Mouse (Mus musculus) liver, adult (tissue): Measurements from ENCODE around the gene Cyb561d1.

Experiments
- GATA4 ChIP-seq: IDR thresholded peaks from 2 replicates; pipeline ENCODE4 v1.6.1; 2014; ENCODE audit warnings: mild to moderate bottlenecking, low read length; ENCODE audit not compliant: insufficient replicate concordance

Cyb561d1 gene

GRCm38 (mm10) chr3:108209536-108209935 lies 8.5 kb upstream of the Cyb561d1 start:
- TF ChIP-seq GATA4, result no peak

GRCm38 (mm10) chr3:108209001-108209400 lies 8.0 kb upstream of the Cyb561d1 start:
- no peak for TF ChIP-seq GATA4

GRCm38 (mm10) chr3:108206731-108207375 lies 5.8 kb upstream of the Cyb561d1 start:
- no peak for TF ChIP-seq GATA4

- TF ChIP-seq GATA4, result no peak
These were observed 4.6 kb upstream of the Cyb561d1 start for GRCm38 (mm10) chr3:108205601-108206000.

- no peak for TF ChIP-seq GATA4
These were observed 3.5 kb upstream of the Cyb561d1 start for GRCm38 (mm10) chr3:108204470-108204869.

- TF ChIP-seq GATA4, result no peak
These were observed 2.8 kb upstream of the Cyb561d1 start for GRCm38 (mm10) chr3:108203621-108204325.

- TF ChIP-seq GATA4, result no peak
These were observed 2.2 kb upstream of the Cyb561d1 start for GRCm38 (mm10) chr3:108203212-108203611.

GRCm38 (mm10) chr3:108202506-108202905 lies 1.5 kb upstream of the Cyb561d1 start:
- TF ChIP-seq GATA4, result no peak

GRCm38 (mm10) chr3:108199231-108199630 lies 1.8 kb downstream of the Cyb561d1 start:
- TF ChIP-seq GATA4, result no peak

GRCm38 (mm10) chr3:108197066-108197497 lies 3.9 kb downstream of the Cyb561d1 start:
- no peak for TF ChIP-seq GATA4

GRCm38 (mm10) chr3:108195941-108196590 lies 4.9 kb downstream of the Cyb561d1 start:
- TF ChIP-seq GATA4, result no peak

- no peak for TF ChIP-seq GATA4
These were observed 5.7 kb downstream of the Cyb561d1 start for GRCm38 (mm10) chr3:108195287-108195686.

- TF ChIP-seq GATA4, result no peak
These were observed 7.3 kb downstream of the Cyb561d1 start for GRCm38 (mm10) chr3:108193686-108194085.

- TF ChIP-seq GATA4, result no peak
These were observed 11.1 kb downstream of the Cyb561d1 start for GRCm38 (mm10) chr3:108189897-108190296.

GRCm38 (mm10) chr3:108188716-108189490 lies 12.1 kb downstream of the Cyb561d1 start:
- TF ChIP-seq GATA4, result no peak
